Mouse (Mus musculus) MEL (cell line): ENCODE results near the gene Iqcf1. TPM values are rescaled to one million over a fixed set of nuclear protein-coding genes. Genes with fewer than 3 reads are reported as not detected.

Experiments
- polyA plus RNA-seq, 2 experiments: library from polyadenylated mRNA; stranded (reverse) in 1 of 2; unstranded in 1 of 2; fragments of >175 nt in 1 of 2; fragments of >200 nt in 1 of 2; gene quantifications; 2 replicates each; pipeline versions ENCODE4 v1.2.1 to v1.2.4; 2012; ENCODE audit warnings: low replicate concordance in 2 of 2, low read depth in 1 of 2; ENCODE audit not compliant: insufficient read length in 2 of 2, insufficient read depth in 1 of 2, missing spikeins in 1 of 2
- total RNA-seq: library from RNA; depleted of rRNA; stranded (reverse); fragments of 300-350 nt; gene quantifications from 2 replicates; pipeline ENCODE4 v1.2.3, GENCODE M21; 2012; rRNA removed

Iqcf1 gene
- total and polyA plus RNA-seq, 3 experiments, result 0.52 TPM; not detected in 2

Other genes with a start within 250 kb of the Iqcf1 start
- gene Poc1a, start 218.9 kb upstream of the Iqcf1 start, total RNA-seq, result 33.8 and 37.6 TPM in 2 replicates
- 10 to 100 TPM in 1 of 2 experiments, not detected in 1; 41.3 TPM for gene Poc1a, start 218.9 kb upstream of the Iqcf1 start, polyA plus RNA-seq
- 5.4 and 5.5 TPM in 2 replicates for gene Dusp7, start 131.3 kb upstream of the Iqcf1 start, total RNA-seq
- gene Dusp7, start 131.3 kb upstream of the Iqcf1 start, polyA plus RNA-seq, result 10 to 100 TPM in 1 of 2 experiments, not detected in 1; 12.2 TPM
- gene Rpl29, start 70.5 kb upstream of the Iqcf1 start, total RNA-seq, result 49.4 and 60.8 TPM in 2 replicates
- gene Rpl29, start 70.5 kb upstream of the Iqcf1 start, polyA plus RNA-seq, result 100 to 1,000 TPM in 1 of 2 experiments, not detected in 1; 761 TPM
- 38.7 and 40.9 TPM in 2 replicates for gene Acy1, start 61.6 kb upstream of the Iqcf1 start, total RNA-seq
- 10 to 100 TPM in 1 of 2 experiments, not detected in 1; 61.5 TPM for gene Acy1, start 61.6 kb upstream of the Iqcf1 start, polyA plus RNA-seq
- 2.7 and 3.4 TPM in 2 replicates for gene Abhd14b, start 52.5 kb upstream of the Iqcf1 start, total RNA-seq
- 1 to 10 TPM in 1 of 2 experiments, not detected in 1; 6.5 TPM for gene Abhd14b, start 52.5 kb upstream of the Iqcf1 start, polyA plus RNA-seq
- 22.8 and 25.1 TPM in 2 replicates for gene Abhd14a, start 52.3 kb upstream of the Iqcf1 start, total RNA-seq
- gene Abhd14a, start 52.3 kb upstream of the Iqcf1 start, polyA plus RNA-seq, result 10 to 100 TPM in 1 of 2 experiments, not detected in 1; 48.7 TPM
- 7.7 and 9.2 TPM in 2 replicates for gene Pcbp4, start 46.7 kb upstream of the Iqcf1 start, total RNA-seq
- 10 to 100 TPM in 1 of 2 experiments, not detected in 1; 36.6 TPM for gene Pcbp4, start 46.7 kb upstream of the Iqcf1 start, polyA plus RNA-seq
- gene Gpr62, start 34.0 kb upstream of the Iqcf1 start, total RNA-seq, result not detected in 2 replicates
- under 1 TPM in 1 of 2 experiments, not detected in 1; 0.10 TPM for gene Gpr62, start 34.0 kb upstream of the Iqcf1 start, polyA plus RNA-seq
- gene Rrp9, start 24.0 kb upstream of the Iqcf1 start, total RNA-seq, result 226 and 315 TPM in 2 replicates
- 100 to 1,000 TPM in 1 of 2 experiments, not detected in 1; 395 TPM for gene Rrp9, start 24.0 kb upstream of the Iqcf1 start, polyA plus RNA-seq
- gene Parp3, start 23.0 kb upstream of the Iqcf1 start, total RNA-seq, result 1.4 and 2.2 TPM in 2 replicates
- gene Parp3, start 23.0 kb upstream of the Iqcf1 start, polyA plus RNA-seq, result 1 to 10 TPM in 1 of 2 experiments, not detected in 1; 5.0 TPM
- 0.81 and 1.0 TPM in 2 replicates for gene Iqcf5, start 14.6 kb downstream of the Iqcf1 start, total RNA-seq
- 1 to 10 TPM in 1 of 2 experiments, not detected in 1; 1.5 TPM for gene Iqcf5, start 14.6 kb downstream of the Iqcf1 start, polyA plus RNA-seq
- not detected in 2 replicates for gene Iqcf3, start 61.7 kb downstream of the Iqcf1 start, total RNA-seq
- not detected for gene Iqcf3, start 61.7 kb downstream of the Iqcf1 start, polyA plus RNA-seq
- not detected in 2 replicates for gene Iqcf4, start 71.0 kb downstream of the Iqcf1 start, total RNA-seq
- not detected for gene Iqcf4, start 71.0 kb downstream of the Iqcf1 start, polyA plus RNA-seq
- not detected in 2 replicates for gene Iqcf6, start 126.6 kb downstream of the Iqcf1 start, total RNA-seq
- not detected for gene Iqcf6, start 126.6 kb downstream of the Iqcf1 start, polyA plus RNA-seq
- gene Grm2, start 156.1 kb downstream of the Iqcf1 start, total RNA-seq, result not detected in 2 replicates
- not detected for gene Grm2, start 156.1 kb downstream of the Iqcf1 start, polyA plus RNA-seq
- gene Tex264, start 186.0 kb downstream of the Iqcf1 start, total RNA-seq, result 46.3 and 47.1 TPM in 2 replicates
- 10 to 100 TPM in 1 of 2 experiments, not detected in 1; 87.6 TPM for gene Tex264, start 186.0 kb downstream of the Iqcf1 start, polyA plus RNA-seq